Mouse (Mus musculus): Measurements from ENCODE around the gene Spin2d. TPM values are rescaled to one million over a fixed set of nuclear protein-coding genes. Genes with fewer than 3 reads are reported as not detected.
"Not testable (repeated sequence)": the region's sequence is repeated elsewhere in the genome, so short reads cannot be mapped to it uniquely, and the experiment has no call there.

Gene Spin2d
- not detected for total RNA-seq (2022)

DNA sequence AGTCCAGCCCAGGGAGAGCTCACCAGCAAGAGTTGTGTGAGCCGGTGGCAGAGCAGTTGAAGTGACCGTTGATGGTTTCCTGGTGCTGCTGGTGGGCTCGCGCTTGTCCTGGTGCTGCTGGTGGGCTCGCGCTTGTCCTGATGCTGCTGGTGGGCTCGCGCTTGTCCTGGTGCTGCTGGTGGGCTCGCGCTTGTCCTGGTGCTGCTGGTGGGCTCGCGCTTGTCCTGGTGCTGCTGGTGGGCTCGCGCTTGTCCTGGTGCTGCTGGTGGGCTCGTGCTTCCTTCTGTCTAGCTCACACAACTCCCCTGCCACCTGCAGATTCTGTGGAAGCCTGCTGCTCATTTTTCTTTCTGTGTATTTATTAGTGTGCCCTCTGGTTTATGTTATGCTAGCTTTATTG is at the start of gene Spin2d:
Gene Spin2d, minus strand, starts transcription at position 101 of the 400 bp plus-strand sequence.
- not testable (repeated sequence) for DNase-seq (ENCODE audit: low spot score in 2 of 2)

DNA sequence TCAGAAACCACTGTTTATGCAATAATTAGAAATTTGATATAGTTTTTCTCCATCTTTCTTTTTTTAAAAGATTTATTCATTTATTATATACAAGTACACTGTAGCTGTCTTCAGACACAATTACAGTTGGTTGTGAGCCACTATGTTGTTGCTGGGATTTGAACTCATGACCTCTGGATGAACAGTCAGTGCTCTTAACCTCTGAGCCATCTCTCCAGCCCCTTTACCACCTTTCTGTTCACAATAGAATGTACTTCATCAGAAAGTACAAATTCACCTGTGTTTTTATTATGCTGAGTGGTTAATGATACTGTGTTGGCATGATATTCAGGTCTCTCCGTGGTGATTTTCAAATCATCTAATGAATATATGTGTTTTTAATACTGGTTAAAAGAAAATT is 48.6 kb upstream of the Spin2d start:
- no peak for DNase-seq (ENCODE audit: low spot score in 2 of 2)

DNA sequence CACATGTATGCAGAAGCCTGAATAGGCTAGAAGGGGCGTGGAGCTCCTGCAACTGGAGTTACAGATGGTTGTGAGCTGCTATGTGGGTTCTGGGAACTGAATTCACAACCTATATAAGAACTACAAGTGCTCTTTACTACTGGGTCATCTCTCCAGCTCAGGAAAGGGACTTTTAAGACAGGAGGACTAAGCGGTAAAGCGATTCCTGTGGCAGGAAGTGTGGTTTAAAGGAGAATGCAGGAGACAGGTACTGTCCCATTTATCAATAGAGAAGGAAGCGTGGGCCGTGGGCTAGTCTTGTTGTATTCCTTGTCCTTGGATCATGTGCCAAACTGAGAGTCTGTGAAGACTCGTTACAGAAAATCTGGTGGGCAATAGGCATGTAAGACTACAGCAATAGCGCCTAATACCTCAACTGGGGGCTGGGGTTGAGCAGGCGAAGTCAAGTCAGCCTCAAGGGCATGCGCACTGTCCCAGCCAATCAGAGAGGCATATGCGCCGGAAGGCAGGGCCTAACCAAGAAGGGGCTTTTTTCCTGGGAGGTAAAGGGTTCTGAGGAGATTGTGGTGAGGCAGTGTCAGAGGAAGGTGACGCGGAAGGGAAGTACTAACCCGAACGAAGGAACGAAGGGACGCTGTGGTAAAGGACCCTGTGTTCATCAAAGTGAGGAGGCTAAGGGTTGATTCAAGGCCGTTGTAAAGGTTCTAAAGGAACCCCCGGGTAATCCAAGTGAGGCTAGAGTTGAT is 37.2 kb upstream of the Spin2d start, which contains the start of gene Xlr4b:
Gene Xlr4b, plus strand, starts transcription at position 515 of the 746 bp plus-strand sequence.
- not testable (repeated sequence) for DNase-seq (ENCODE audit: low spot score in 2 of 2)

DNA sequence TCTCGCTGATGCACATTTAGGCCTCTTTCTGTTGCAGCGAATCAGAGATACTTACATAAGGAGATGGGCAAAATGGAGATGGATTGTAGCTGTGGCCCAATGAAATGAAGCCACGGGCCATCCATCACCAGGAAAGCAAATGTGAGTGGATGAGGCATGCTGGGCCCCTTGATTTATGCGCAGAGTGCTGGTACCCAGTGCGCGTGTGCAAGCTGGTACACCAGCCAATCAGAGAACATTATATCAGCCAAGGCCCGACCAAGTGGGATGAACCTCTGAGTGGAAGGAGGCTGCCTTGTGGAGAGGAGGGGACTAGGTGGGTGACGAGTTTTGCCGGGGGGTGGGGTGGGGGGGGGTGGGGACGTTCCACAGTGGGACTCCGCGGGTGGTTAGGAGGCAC is 15.1 kb upstream of the Spin2d start, which contains the start of gene Xlr3b:
Gene Xlr3b, plus strand, starts transcription at position 274 of the 400 bp plus-strand sequence.
- peak in 1 of 2 experiments; percentile 3 for DNase-seq (ENCODE audit: low spot score in 2 of 2)

DNA sequence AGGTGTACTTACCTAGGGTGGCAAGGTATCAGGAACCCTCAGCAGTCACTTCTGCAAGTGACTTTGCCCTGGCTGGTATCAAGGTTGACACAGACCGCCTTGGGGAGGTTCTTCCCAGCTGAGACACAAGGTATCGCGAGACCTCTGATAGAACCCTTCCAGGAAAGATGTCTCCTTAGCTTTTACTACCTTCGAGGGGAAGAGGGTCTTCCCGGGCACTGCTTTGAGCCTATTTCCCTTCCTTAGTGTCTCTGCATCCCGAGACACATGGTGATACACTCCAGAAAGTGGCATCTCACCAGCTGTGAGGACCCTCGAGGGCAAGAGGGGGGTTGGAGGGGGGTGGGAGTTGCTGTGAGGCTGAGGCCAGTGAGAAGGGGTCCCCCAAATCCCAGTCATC is 27.4 kb downstream of the Spin2d start, which contains the start of gene DXBay18:
Gene DXBay18, minus strand, starts transcription at position 101 of the 400 bp plus-strand sequence.
- DNase-seq (ENCODE audit: low spot score in 2 of 2) = not testable (repeated sequence)

DNA sequence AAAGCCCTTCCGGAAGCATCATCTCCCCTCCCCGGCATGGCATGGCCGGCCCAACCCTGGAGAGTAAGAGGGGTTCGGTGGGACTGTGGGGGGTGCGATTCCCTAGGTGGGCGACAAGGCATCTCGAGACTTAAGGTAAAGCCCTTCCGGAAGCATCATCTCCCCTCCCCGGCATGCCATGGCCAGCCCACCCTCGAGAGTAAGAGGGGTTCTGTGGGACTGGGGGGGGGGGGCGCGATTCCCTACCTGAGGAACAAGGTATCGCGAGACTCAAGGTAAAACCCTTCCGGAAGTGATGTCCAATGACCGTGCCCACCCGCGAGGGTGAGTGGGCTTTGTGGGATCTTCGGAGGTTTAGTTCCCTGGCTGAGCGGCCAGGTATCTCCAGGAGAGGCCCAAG is 28.3 kb downstream of the Spin2d start, which contains the start of gene Xlr5b:
Gene Xlr5b, plus strand, starts transcription at position 301 of the 400 bp plus-strand sequence.
- not testable (repeated sequence) for DNase-seq (ENCODE audit: low spot score in 2 of 2)

DNA sequence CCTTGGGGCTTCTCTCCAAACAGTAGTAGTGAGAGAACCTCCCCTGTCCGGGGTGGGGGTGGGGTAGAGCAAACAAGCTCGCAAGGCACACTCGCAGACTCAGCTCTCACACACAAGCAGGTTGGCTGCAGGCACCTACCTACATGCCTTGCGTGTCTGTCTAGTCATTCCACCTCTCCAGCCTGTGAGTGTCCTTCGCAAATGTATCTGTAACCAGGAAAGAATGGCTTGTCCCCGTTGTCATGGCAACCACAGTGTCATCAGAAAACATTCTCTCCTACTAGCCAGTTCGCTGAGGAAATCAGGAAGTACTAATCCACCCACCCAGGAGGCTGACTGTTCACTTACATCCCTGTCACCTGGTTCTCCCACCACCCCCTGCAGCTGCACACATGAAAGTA is 33.6 kb downstream of the Spin2d start:
- not testable (repeated sequence) for DNase-seq (ENCODE audit: low spot score in 2 of 2)

Other genes starting within 250 kb of the Spin2d start
- gene Zfp185, start 189.7 kb downstream of the Spin2d start, total RNA-seq (2022) = 1 to 10 TPM; 1.3 to 1.8 (median 1.5) TPM
- gene Pnma5, start 139.9 kb downstream of the Spin2d start, total RNA-seq (2022) = 1 to 10 TPM in 1 of 4 experiments, under 1 TPM in 3; 0.20 to 1.1 (median 0.41) TPM
- gene Pnma3, start 112.2 kb downstream of the Spin2d start, total RNA-seq (2022) = 10 to 100 TPM; 18.6 to 27.3 (median 22.1) TPM
- 1 to 10 TPM in 2 of 4 experiments, under 1 TPM in 1, not detected in 1; 0.74 to 3.9 (median 1.5) TPM for gene Xlr4a, start 94.5 kb downstream of the Spin2d start, total RNA-seq (2022)
- 1 to 10 TPM in 2 of 4 experiments, under 1 TPM in 2; 0.45 to 7.2 (median 1.5) TPM for gene Xlr3a, start 79.9 kb downstream of the Spin2d start, total RNA-seq (2022)
- 1 to 10 TPM; 1.3 to 2.5 (median 1.7) TPM for gene Gm14685, start 59.9 kb downstream of the Spin2d start, total RNA-seq (2022)
- gene Xlr5b, start 28.2 kb downstream of the Spin2d start, total RNA-seq (2022) = not detected
- gene DXBay18, start 27.5 kb downstream of the Spin2d start, total RNA-seq (2022) = 1 to 10 TPM; 1.4 to 2.6 (median 1.8) TPM
- 10 to 100 TPM in 2 of 4 experiments, 1 to 10 TPM in 1, under 1 TPM in 1; 0.30 to 13.5 (median 6.2) TPM for gene Xlr3b, start 15.2 kb upstream of the Spin2d start, total RNA-seq (2022)
- 1 to 10 TPM in 2 of 4 experiments, under 1 TPM in 1, not detected in 1; 0.41 to 2.6 (median 1.9) TPM for gene Xlr4b, start 37.3 kb upstream of the Spin2d start, total RNA-seq (2022)
- gene F8a, start 51.3 kb upstream of the Spin2d start, total RNA-seq (2022) = 10 to 100 TPM; 12.3 to 14.4 (median 12.6) TPM
- gene Xlr4c, start 66.1 kb upstream of the Spin2d start, total RNA-seq (2022) = not detected
- under 1 TPM in 1 of 4 experiments, not detected in 3; 0.30 TPM for gene Xlr3c, start 88.4 kb upstream of the Spin2d start, total RNA-seq (2022)
- gene Xlr5a, start 116.0 kb upstream of the Spin2d start, total RNA-seq (2022) = not detected
- gene Xlr5c, start 116.0 kb upstream of the Spin2d start, total RNA-seq (2022) = not detected
- not detected for gene Gm45015, start 159.9 kb upstream of the Spin2d start, total RNA-seq (2022)
- gene Zfp275, start 165.6 kb upstream of the Spin2d start, total RNA-seq (2022) = 10 to 100 TPM; 11.6 to 13.9 (median 12.9) TPM
- gene Gm18336, start 221.7 kb upstream of the Spin2d start, total RNA-seq (2022) = not detected
- gene Zfp92, start 234.1 kb upstream of the Spin2d start, total RNA-seq (2022) = 1 to 10 TPM; 1.5 to 4.3 (median 2.1) TPM

Measured in layer of hippocampus, adult 8-10 months (tissue).